Mouse (Mus musculus) liver, embryonic 15.5 days (tissue): ENCODE results near the gene Mff. TPM values are rescaled to one million over a fixed set of nuclear protein-coding genes. Genes with fewer than 3 reads are reported as not detected.
A peak's percentile ranks its signal among the peaks of the same experiment; 100 is the strongest.

Source experiments
- ATAC-seq: fragments of 200-750 bp; cut with Nextera tagmentation; 2 replicates; pipeline ENCODE4 v1.8.0; 2017; ENCODE audit warnings: moderate number of reproducible peaks, mild to moderate bottlenecking, moderate library complexity; ENCODE audit not compliant: insufficient read depth
- H3K27ac ChIP-seq: fragments of 300-500 bp; sonication (generic); replicated peaks from 2 replicates; pipeline ENCODE4 v1.5.1; 2015; ENCODE audit warnings: mild to moderate bottlenecking, inconsistent platforms
- H3K27me3 ChIP-seq: fragments of 300-500 bp; sonication (generic); 2 replicates; pipeline ENCODE4 v1.6.1; 2015; ENCODE audit warnings: mild to moderate bottlenecking, inconsistent platforms
- H3K36me3 ChIP-seq: fragments of 300-500 bp; sonication (generic); replicated peaks from 2 replicates; pipeline ENCODE4 v1.6.1; 2015; ENCODE audit warnings: moderate library complexity, mild to moderate bottlenecking, inconsistent platforms
- H3K4me1 ChIP-seq: fragments of 300-500 bp; sonication (generic); replicated peaks from 2 replicates; pipeline ENCODE4 v1.6.1; 2015; ENCODE audit warnings: inconsistent platforms
- H3K4me2 ChIP-seq: fragments of 300-500 bp; sonication (generic); 2 replicates; pipeline ENCODE4 v1.6.1; 2015; ENCODE audit warnings: moderate library complexity, mild to moderate bottlenecking, inconsistent platforms
- H3K4me3 ChIP-seq: fragments of 300-500 bp; sonication (generic); replicated peaks from 2 replicates; pipeline ENCODE4 v1.5.1; 2015; ENCODE audit warnings: mild to moderate bottlenecking, inconsistent platforms
- H3K9ac ChIP-seq: fragments of 300-500 bp; sonication (generic); 2 replicates; pipeline ENCODE4 v1.6.1; 2015; ENCODE audit warnings: moderate library complexity, mild to moderate bottlenecking, inconsistent platforms
- H3K9me3 ChIP-seq: fragments of 300-500 bp; sonication (generic); replicated peaks from 2 replicates; pipeline ENCODE4 v1.6.1; 2016; ENCODE audit warnings: inconsistent platforms
- WGBS: fragments of 180-500 bp; shearing (Covaris S2); methylation state at CpG from one replicate; pipeline ENCODE4 v1.1.7; 2015; ENCODE audit warnings: mixed read lengths; ENCODE audit not compliant: insufficient replicate concordance; 5-methylcytosine and 5-hydroxymethylcytosine counted together
- polyA plus RNA-seq: library from polyadenylated mRNA; unstranded; fragments of >200 nt; fragmentation: Nextera tagmentation; extraction: Ambion mirVana; gene quantifications from 2 replicates; pipeline ENCODE4 v1.2.1, GENCODE M21; 2015

Mff gene
- polyA plus RNA-seq, 1 experiment from 2014 or later: 171 TPM

GRCm38 (mm10) chr1:82793110-82793509, 68.4 kb downstream of the Mff start:
- peaks cover 5% of the 10 kb centered on the region; the same call in 1 of the 2 replicates for H3K27me3 ChIP-seq
- H3K4me3 ChIP-seq: no peak overlapping the region
- H3K9me3 ChIP-seq: no peaks in the 10 kb centered on the region
- H3K9ac ChIP-seq: no peak overlapping the region
- no peaks in the 10 kb centered on the region for H3K36me3 ChIP-seq
- H3K4me2 ChIP-seq: no peak overlapping the region
- ATAC-seq: no peak
- H3K4me1 ChIP-seq: peaks cover 34% of the 10 kb centered on the region
- H3K27ac ChIP-seq: no peak overlapping the region
- WGBS: 60% methylated on average over 3 of the region's 3 CpGs

- Histone ChIP-seq H3K4me1 (peaks cover 37% of the 10 kb centered on the region), H3K4me3 (no peak overlapping the region), H3K9ac (no peak overlapping the region), H3K27ac (no peak overlapping the region), H3K4me2 (no peak overlapping the region), H3K36me3 (no peaks in the 10 kb centered on the region), H3K9me3 (no peaks in the 10 kb centered on the region), H3K27me3 (peaks cover 7% of the 10 kb centered on the region)
- ATAC-seq: no peak
- 69% methylated on average over 4 of the region's 4 CpGs for WGBS
Observed at GRCm38 (mm10) chr1:82793986-82794385, 69.3 kb downstream of the Mff start.

- H3K36me3 ChIP-seq: no peaks in the 10 kb centered on the region
- H3K27me3 ChIP-seq: peaks cover 14% of the 10 kb centered on the region
- no peak overlapping the region for H3K27ac ChIP-seq
- H3K4me1 ChIP-seq: peaks cover 37% of the 10 kb centered on the region
- 70% methylated on average over 2 of the region's 2 CpGs for WGBS
- H3K9me3 ChIP-seq: no peaks in the 10 kb centered on the region
- H3K4me2 ChIP-seq: no peak overlapping the region
- no peak overlapping the region for H3K9ac ChIP-seq
- ATAC-seq: no peak
- no peak overlapping the region for H3K4me3 ChIP-seq
Observed at GRCm38 (mm10) chr1:82795211-82795610, 70.5 kb downstream of the Mff start.

GRCm38 (mm10) chr1:82795702-82796443, 71.2 kb downstream of the Mff start:
- Histone ChIP-seq H3K4me3 (no peak overlapping the region), H3K27me3 (peaks cover 20% of the 10 kb centered on the region), H3K4me1 (peaks cover 37% of the 10 kb centered on the region), H3K27ac (peak overlapping the region; percentile 25; the same call in 1 of the 2 replicates), H3K9me3 (no peaks in the 10 kb centered on the region), H3K9ac (no peak overlapping the region), H3K36me3 (no peaks in the 10 kb centered on the region), H3K4me2 (0 out of 2 replicates have a peak overlapping the region, but pooled peaks have one; percentile 11)
- 27% methylated on average over 18 of the region's 18 CpGs for WGBS
- ATAC-seq: no peak

- ATAC-seq: peak; percentile 35; the same call in 1 of the 2 replicates
- H3K27ac ChIP-seq: no peak overlapping the region
Observed at GRCm38 (mm10) chr1:82797088-82797487, 72.4 kb downstream of the Mff start.

GRCm38 (mm10) chr1:82798304-82798703, 73.6 kb downstream of the Mff start:
- Histone ChIP-seq H3K27ac (no peak overlapping the region), H3K4me1 (peaks cover 29% of the 10 kb centered on the region), H3K4me2 (no peak overlapping the region), H3K4me3 (no peak overlapping the region), H3K9ac (no peak overlapping the region), H3K9me3 (no peaks in the 10 kb centered on the region), H3K27me3 (peaks cover 26% of the 10 kb centered on the region), H3K36me3 (no peaks in the 10 kb centered on the region)
- 23% methylated on average over 5 of the region's 5 CpGs for WGBS
- ATAC-seq: 0 out of 2 replicates have a peak, but pooled peaks have one; percentile 23

More at GRCm38 (mm10) chr1:82797088-82797487, 72.4 kb downstream of the Mff start:
- Histone ChIP-seq H3K27me3 (peaks cover 26% of the 10 kb centered on the region), H3K4me3 (no peak overlapping the region), H3K4me2 (peak overlapping the region; percentile 11; the same call in 1 of the 2 replicates), H3K9ac (no peak overlapping the region), H3K9me3 (no peaks in the 10 kb centered on the region), H3K4me1 (peaks cover 35% of the 10 kb centered on the region), H3K36me3 (no peaks in the 10 kb centered on the region)
- 37% methylated on average over 4 of the region's 4 CpGs for WGBS

GRCm38 (mm10) chr1:82798922-82799321, 74.2 kb downstream of the Mff start:
- Histone ChIP-seq H3K4me1 (peaks cover 32% of the 10 kb centered on the region), H3K27me3 (peaks cover 26% of the 10 kb centered on the region), H3K36me3 (no peaks in the 10 kb centered on the region), H3K9ac (no peak overlapping the region), H3K9me3 (no peaks in the 10 kb centered on the region), H3K4me3 (no peak overlapping the region), H3K4me2 (no peak overlapping the region), H3K27ac (no peak overlapping the region)
- WGBS: 53% methylated on average over 4 of the region's 4 CpGs
- ATAC-seq: no peak

- H3K9ac ChIP-seq: no peak overlapping the region
- H3K36me3 ChIP-seq: no peaks in the 10 kb centered on the region
- H3K4me1 ChIP-seq: peaks cover 27% of the 10 kb centered on the region
- 73% methylated on average over 12 of the region's 12 CpGs for WGBS
- no peaks in the 10 kb centered on the region for H3K9me3 ChIP-seq
- no peak for ATAC-seq
- H3K4me2 ChIP-seq: no peak overlapping the region
- no peak overlapping the region for H3K4me3 ChIP-seq
- H3K27ac ChIP-seq: no peak overlapping the region
- H3K27me3 ChIP-seq: peaks cover 26% of the 10 kb centered on the region
Observed at GRCm38 (mm10) chr1:82801105-82801783, 76.6 kb downstream of the Mff start.

Other genes with a start within 250 kb of the Mff start
- 0.13 and 0.14 TPM in 2 replicates for gene Col4a4, start 138.0 kb upstream of the Mff start, polyA plus RNA-seq
- gene Col4a3, start 138.0 kb upstream of the Mff start, polyA plus RNA-seq: 0.21 and 0.23 TPM in 2 replicates
- 0.07 and 0.10 TPM in 2 replicates for gene Tm4sf20, start 43.6 kb downstream of the Mff start, polyA plus RNA-seq
- gene Gm47791, start 46.4 kb downstream of the Mff start, polyA plus RNA-seq: not detected in 2 replicates
- gene Agfg1, start 114.6 kb downstream of the Mff start, polyA plus RNA-seq: 46.3 and 46.5 TPM in 2 replicates
- 0.15 and 0.29 TPM in 2 replicates for gene A030005L19Rik, start 188.4 kb downstream of the Mff start, polyA plus RNA-seq
- gene A030014E15Rik, start 200.0 kb downstream of the Mff start, polyA plus RNA-seq: not detected in 2 replicates
- gene Gm6217, start 206.5 kb downstream of the Mff start, polyA plus RNA-seq: not detected in 2 replicates
- not detected in 2 replicates for gene A030003K21Rik, start 218.5 kb downstream of the Mff start, polyA plus RNA-seq
- not detected in 2 replicates for gene Gm7544, start 231.1 kb downstream of the Mff start, polyA plus RNA-seq
- gene Gm47955, start 235.4 kb downstream of the Mff start, polyA plus RNA-seq: not detected in 2 replicates